Mouse (Mus musculus) spleen, adult 2 months (tissue): ENCODE data around the gene Clint1.

Source experiments
- CTCF ChIP-seq: fragments of 200-500 bp; IDR thresholded peaks from 2 replicates; pipeline ENCODE4 v1.5.1; 2011; ENCODE audit warnings: mild to moderate bottlenecking, inconsistent platforms; ENCODE audit not compliant: insufficient read depth, insufficient read length, insufficient replicate concordance; ENCODE audit errors: extremely low read depth
- POLR2A ChIP-seq: fragments of 200-500 bp; IDR thresholded peaks from 2 replicates; pipeline ENCODE4 v1.6.1; 2011; ENCODE audit warnings: low read depth, low read length, inconsistent platforms

GRCm38 (mm10) chr11:45908070-45908469 lies 56.2 kb downstream of the Clint1 start:
- TF ChIP-seq CTCF = no peak
- TF ChIP-seq POLR2A = no peak
